Mouse (Mus musculus) 416B (cell line): ENCODE measurements at regions not wholly inside any gene's neighbourhood (a gene's known extent, or its start where the extent isn't known, plus 50 kb on each side); places are given as distances from the start of the nearest gene placed in this dataset.

Experiments
- DNase-seq: peaks from one replicate; pipeline ENCODE4 v3.0.0; 2011; ENCODE audit warnings: low read depth

DNA sequence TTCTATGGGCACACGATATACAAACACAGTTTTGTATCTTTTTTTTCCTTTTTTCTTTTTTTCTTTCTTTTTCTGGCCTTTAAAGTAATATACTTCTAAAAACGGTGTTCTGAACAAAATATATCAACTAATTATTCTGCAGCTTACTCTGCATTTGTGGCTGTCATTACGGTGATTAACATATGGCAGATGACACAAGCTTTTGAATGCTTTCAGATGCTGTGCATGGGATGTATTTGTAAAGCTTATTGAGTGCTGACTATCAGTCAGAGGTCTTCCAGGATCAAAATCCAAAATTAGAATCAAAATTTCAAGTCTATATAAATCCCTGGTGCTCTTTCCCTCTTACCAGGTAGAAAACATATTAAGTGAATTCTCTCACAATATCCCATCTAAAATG, 853.6 kb downstream of the Stpg2 start:
- DNase-seq, result no peak

GRCm38 (mm10) chr3:140059522-140060110, 854.1 kb downstream of the Stpg2 start:
- no peak for DNase-seq

GRCm38 (mm10) chr3:140061769-140062381, 856.4 kb downstream of the Stpg2 start:
- DNase-seq, result no peak

DNA sequence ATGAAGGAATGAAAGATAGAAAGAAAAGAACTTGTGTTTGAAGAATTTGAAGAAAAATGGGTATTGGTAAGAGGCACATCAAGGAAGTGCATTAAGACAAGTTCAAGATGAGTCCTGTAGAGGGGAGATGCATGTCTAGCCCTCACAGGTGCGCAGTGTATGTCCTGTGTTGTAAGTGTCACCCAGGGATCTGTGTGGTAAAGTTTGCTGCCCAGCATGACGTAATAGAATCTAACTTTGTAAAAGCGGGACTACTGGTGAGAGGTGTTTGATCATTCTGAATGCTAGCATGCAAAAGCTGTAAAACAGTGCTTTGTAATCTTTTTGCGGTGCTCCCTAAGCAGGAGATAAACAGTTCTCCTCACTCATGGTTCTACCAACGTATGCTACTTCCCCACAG, 857.4 kb downstream of the Stpg2 start:
- DNase-seq, result no peak

DNA sequence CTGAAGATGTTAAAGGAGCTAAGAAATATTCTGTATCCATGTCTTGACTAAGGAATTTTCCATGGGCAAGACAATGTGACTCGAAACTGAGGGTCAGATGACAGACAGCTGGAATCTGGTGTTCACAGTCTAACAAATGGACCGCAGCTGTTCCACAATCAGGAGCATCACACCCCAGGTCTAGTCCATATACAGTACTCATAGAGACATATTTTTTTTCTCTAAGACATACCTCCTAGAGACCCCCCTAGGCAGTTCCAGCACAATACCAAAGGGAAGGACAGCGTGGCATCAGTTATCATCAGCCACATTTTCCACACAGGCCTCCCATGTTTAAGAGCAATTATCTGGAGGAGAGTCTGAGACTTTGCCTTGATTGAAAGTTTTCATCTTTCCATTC, 878.8 kb downstream of the Stpg2 start:
- no peak for DNase-seq

DNA sequence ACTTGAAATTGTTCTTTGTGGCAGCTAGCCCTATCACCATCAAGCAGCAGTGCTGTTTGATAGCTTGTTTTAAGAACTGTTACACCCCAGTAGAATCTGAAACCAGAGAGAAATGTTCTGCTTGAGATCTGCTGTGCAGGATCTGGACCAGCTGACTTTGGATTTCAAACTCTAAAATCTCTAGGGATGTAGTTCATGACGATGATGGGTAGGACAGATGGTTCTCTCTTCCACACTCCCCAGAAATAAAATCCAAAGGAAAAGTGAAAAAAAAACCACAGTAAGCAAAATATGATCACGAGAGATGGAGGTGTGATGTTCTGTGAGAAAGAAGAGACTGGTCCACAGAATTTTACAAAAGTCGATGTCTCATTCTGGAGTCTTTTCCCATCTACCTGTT, 879.9 kb downstream of the Stpg2 start:
- DNase-seq, result no peak

DNA sequence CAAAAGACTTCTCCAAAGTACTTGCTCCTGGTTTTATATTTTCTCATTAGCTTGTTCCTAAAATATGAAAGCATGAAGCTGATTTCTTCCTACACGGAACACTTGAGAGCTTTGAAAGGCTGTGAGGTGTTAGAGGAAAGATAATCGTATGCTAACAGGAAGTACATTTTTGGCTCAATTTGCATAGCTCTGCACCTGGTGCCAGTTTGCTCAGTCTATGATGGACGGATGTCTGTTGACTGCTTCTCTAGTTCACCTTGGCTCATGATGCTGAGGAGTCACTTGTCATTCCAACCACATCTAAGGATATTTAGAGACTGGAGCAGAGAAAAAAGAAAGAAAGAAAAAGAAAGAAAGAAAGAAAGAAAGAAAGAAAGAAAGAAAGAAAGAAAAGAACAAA, 882.5 kb downstream of the Stpg2 start:
- DNase-seq, result no peak

GRCm38 (mm10) chr3:140091900-140092299, 886.4 kb downstream of the Stpg2 start:
- no peak for DNase-seq

DNA sequence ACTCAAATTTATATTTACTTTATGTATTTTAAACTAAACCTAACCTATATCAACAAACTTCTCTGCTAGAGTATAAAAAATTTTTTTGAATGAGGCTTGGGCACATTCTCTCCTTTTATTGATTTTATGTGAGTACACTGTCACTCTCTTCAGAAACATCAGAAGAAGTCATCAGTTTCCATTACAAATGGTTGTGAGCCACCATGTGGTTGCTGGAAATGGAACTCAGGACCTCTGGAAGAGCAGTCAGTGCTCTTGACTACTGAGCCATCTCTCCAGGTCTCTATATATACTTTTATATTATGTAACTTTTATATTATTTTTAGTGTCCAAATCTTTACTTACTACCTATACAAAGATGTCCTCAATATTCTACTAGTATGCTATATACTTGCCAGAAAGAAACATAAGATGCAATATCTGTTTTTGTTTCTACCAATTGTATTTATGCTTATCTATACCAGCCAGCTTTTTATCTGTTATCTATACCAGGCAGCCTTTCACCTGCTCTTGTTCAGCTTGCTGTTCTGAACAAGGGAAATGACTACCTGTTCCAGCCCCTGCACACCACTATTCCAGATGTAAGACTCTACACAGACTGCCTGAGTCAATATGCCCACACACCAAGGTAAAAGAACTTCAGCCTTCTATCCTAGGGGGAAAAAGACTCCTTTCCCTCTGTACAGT, 891.5 kb downstream of the Stpg2 start:
- DNase-seq, result no peak

DNA sequence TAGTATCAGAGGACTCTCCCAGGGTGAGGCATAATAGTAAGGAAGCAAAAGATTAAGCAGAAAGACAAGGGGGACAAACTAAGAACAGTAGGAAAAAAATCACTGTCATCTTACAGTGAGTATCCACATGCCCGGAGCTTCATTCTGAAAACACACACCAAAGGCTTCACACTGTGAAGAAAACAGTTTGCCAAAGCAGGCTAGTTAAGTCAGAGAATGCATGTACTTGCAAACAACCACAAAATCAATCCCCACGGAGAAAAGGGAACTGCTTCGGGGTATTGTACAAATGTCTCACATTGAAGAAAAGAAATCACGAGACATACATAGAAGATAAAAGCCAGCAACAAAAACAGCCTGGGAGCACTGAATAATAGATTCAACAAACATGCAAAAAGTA, 903.9 kb downstream of the Stpg2 start:
- DNase-seq, result no peak

- DNase-seq, result no peak
Observed at GRCm38 (mm10) chr3:140111414-140112172, 906.1 kb downstream of the Stpg2 start.

GRCm38 (mm10) chr3:140115116-140115515, 909.6 kb downstream of the Stpg2 start:
- DNase-seq, result no peak

- no peak for DNase-seq
Observed at GRCm38 (mm10) chr3:140127310-140127709, 921.8 kb downstream of the Stpg2 start.

GRCm38 (mm10) chr3:140129065-140129778, 923.7 kb downstream of the Stpg2 start:
- no peak for DNase-seq

- no peak for DNase-seq
Observed at GRCm38 (mm10) chr3:140143900-140144299, 938.4 kb downstream of the Stpg2 start.

DNA sequence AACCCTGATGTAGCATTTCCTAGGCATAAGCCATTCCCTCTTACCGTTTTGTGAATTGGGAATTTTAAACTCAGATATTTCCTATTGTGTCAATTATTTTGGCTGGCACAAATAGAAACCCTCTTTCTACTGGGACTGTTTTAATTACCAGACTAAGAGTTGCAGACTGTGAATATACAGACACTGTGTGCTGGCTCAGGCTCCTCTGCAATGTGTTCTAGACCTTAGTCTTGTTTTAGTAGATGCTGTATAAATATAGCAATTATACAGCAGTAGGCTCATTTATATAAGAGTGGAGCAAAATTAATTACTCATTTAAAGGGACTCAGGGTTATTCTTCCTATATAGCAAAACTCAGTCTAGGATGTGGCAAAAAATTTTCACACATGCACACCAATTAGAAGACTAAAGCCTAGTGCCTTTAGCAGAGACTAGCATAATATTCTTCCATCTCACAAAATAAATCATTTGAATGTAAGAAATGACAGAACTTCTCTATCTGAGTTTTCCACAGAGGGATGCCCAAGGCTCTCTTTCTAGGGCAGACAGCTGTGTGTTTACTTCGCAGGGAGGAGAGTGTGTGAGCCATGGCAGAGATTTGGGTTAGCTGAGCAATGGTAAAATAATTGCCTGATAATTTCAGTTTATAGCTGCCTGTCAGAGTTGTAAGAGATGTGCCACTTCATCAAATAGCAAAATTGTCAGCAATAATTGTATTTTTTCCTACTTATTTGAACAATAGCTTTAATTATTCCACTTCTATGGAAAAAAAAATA, 941.9 kb downstream of the Stpg2 start:
- no peak for DNase-seq

DNA sequence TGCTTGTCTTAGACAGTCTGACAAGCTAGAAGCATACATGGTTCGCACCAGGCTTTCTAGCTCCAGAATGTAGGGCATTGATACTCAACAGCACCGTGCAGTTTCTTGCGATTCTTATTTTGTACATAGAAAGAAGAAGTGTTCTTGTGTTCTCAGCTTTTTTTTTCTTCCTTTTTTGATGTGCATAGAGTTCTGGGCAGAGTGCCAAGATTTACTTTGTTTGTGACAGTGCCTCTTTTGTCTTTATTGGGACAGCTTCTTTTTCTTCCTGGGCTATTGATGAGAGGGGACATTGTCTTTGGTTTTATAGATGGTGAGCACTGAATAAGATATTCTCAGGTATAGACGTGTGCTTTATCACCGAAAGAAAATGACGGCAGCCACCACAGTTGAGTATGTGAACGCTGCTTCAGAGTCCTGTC, 945.0 kb downstream of the Stpg2 start:
- DNase-seq, result no peak

DNA sequence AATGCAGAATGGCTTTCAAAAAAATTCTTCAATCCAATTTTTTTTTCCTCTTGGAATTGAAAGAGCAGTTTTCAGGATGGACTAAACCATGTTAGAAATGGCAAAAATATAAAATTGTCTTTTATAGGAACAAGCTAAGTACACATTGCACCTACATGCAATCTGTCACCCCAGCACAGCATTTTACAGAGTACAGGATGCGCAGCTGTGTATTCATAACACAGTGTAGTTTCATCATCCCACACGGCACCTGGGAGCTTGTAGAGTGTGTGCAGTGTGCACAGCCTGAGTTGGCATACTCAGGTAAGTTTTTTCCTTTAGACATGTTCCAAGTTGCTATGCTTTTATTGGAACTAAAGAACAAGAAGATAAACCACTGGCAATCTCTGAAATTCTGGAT, 974.0 kb downstream of the Stpg2 start:
- no peak for DNase-seq

DNA sequence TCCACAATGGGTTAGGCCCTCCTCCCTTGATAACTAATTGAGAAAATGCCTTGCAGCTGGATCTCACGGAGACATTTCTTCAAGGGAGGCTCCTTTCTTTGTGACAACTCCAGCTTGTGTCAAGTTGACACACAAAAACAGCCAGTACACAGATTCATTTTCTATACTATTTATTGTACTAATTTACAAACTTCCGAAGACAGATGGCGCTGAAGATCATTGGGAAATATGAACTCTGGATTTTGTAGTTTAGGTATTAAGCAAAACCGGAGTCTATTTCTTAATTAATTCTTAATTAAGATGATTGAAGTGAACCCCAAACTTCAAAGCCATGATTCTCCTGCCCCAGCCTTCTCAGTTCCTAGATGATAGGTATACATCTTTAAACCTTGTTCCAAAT, 977.2 kb downstream of the Stpg2 start:
- DNase-seq, result no peak

DNA sequence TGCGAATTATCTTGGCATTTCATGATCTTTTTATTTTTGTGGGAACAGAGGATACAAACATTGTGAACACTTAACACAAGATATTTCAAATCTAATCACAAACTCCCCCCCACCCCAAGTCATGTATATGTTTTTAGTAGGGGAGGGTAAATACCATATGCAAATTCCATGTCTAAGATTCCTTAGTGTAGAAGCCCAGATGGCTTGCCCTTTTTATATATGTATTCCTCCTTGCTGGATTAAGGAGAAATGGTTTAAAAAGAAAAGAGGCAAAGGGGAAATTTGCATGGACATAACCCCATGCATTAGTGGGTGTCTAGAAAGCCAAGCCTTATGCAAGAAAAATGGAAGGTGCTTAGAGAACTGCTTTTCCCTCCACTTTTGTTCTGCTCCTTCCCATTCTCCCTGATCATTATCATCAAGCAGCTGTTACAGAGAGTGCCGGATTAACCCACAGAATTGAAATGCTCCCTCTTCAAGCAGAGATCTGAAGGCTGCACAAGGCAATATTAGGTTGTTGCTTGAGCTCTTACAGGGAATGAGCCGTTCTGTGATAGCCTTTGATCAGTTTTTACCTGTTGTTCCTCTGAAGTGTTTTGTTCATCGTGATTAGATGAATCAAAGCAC, 979.5 kb downstream of the Stpg2 start:
- DNase-seq, result no peak

- DNase-seq, result no peak
Observed at GRCm38 (mm10) chr3:140205914-140206313, 1000.4 kb downstream of the Stpg2 start.
